Mouse (Mus musculus): ENCODE measurements around the gene Vmn2r54. TPM values are rescaled to one million over a fixed set of nuclear protein-coding genes. Genes with fewer than 3 reads are reported as not detected.
"Not testable (repeated sequence)": the region's sequence is repeated elsewhere in the genome, so short reads cannot be mapped to it uniquely, and the experiment has no call there.

The Vmn2r54 gene
- total RNA-seq (2014; fragmentation: Nextera tagmentation) (not detected in 2 replicates), total RNA-seq (2017) (not detected in 2 replicates)

GRCm38 (mm10) chr7:12640219-12640618, at the start of gene Vmn2r54:
Gene Vmn2r54, minus strand, starts transcription at chr7:12640319.
- not testable (repeated sequence) for ATAC-seq (replicated peaks; ENCODE audit: low FRiP score, low TSS enrichment, poor library complexity, severe bottlenecking)

GRCm38 (mm10) chr7:12684903-12685302, 44.8 kb upstream of the Vmn2r54 start, which contains the start of gene Vmn2r55:
Gene Vmn2r55, minus strand, starts transcription at chr7:12685003.
- not testable (repeated sequence) for ATAC-seq (replicated peaks; ENCODE audit: low FRiP score, low TSS enrichment, poor library complexity, severe bottlenecking)

GRCm38 (mm10) chr7:12608688-12609087, 31.4 kb downstream of the Vmn2r54 start, which contains the start of gene Vmn2r53:
Gene Vmn2r53, minus strand, starts transcription at chr7:12608788.
- no peak for ATAC-seq (replicated peaks; ENCODE audit: low FRiP score, low TSS enrichment, poor library complexity, severe bottlenecking)

Other genes with a start within 250 kb of the Vmn2r54 start
- 2.9 and 3.6 TPM in 2 replicates for gene Zfp551, start 217.6 kb downstream of the Vmn2r54 start, total RNA-seq (2014; fragmentation: Nextera tagmentation)
- gene Zfp551, start 217.6 kb downstream of the Vmn2r54 start, total RNA-seq (2017) = 2.8 and 3.4 TPM in 2 replicates
- 4.5 and 4.7 TPM in 2 replicates for gene Zfp606, start 162.0 kb downstream of the Vmn2r54 start, total RNA-seq (2014; fragmentation: Nextera tagmentation)
- gene Zfp606, start 162.0 kb downstream of the Vmn2r54 start, total RNA-seq (2017) = 8.9 and 10.1 TPM in 2 replicates
- gene 2900092C05Rik, start 127.8 kb downstream of the Vmn2r54 start, total RNA-seq (2014; fragmentation: Nextera tagmentation) = not detected in 2 replicates
- not detected in 2 replicates for gene 2900092C05Rik, start 127.8 kb downstream of the Vmn2r54 start, total RNA-seq (2017)
- 0.02 TPM in 1 of 2 replicates, not detected in the other for gene Vmn2r53, start 31.5 kb downstream of the Vmn2r54 start, total RNA-seq (2014; fragmentation: Nextera tagmentation)
- gene Vmn2r53, start 31.5 kb downstream of the Vmn2r54 start, total RNA-seq (2017) = not detected in 2 replicates
- gene Vmn2r55, start 44.7 kb upstream of the Vmn2r54 start, total RNA-seq (2014; fragmentation: Nextera tagmentation) = not detected in 2 replicates
- not detected in 2 replicates for gene Vmn2r55, start 44.7 kb upstream of the Vmn2r54 start, total RNA-seq (2017)
- gene Vmn2r56, start 94.7 kb upstream of the Vmn2r54 start, total RNA-seq (2014; fragmentation: Nextera tagmentation) = not detected in 2 replicates
- not detected in 2 replicates for gene Vmn2r56, start 94.7 kb upstream of the Vmn2r54 start, total RNA-seq (2017)
- 0.94 and 3.2 TPM in 2 replicates for gene Zscan18, start 163.3 kb upstream of the Vmn2r54 start, total RNA-seq (2014; fragmentation: Nextera tagmentation)
- 1.9 and 5.8 TPM in 2 replicates for gene Zscan18, start 163.3 kb upstream of the Vmn2r54 start, total RNA-seq (2017)
- 12.3 and 14.0 TPM in 2 replicates for gene Zfp329, start 178.5 kb upstream of the Vmn2r54 start, total RNA-seq (2014; fragmentation: Nextera tagmentation)
- 7.8 TPM in 2 replicates for gene Zfp329, start 178.5 kb upstream of the Vmn2r54 start, total RNA-seq (2017)
- gene Zfp110, start 194.4 kb upstream of the Vmn2r54 start, total RNA-seq (2014; fragmentation: Nextera tagmentation) = 26.7 and 30.6 TPM in 2 replicates
- 38.0 and 38.1 TPM in 2 replicates for gene Zfp110, start 194.4 kb upstream of the Vmn2r54 start, total RNA-seq (2017)
- gene Zfp128, start 240.9 kb upstream of the Vmn2r54 start, total RNA-seq (2014; fragmentation: Nextera tagmentation) = 3.2 and 6.2 TPM in 2 replicates
- 3.3 and 4.0 TPM in 2 replicates for gene Zfp128, start 240.9 kb upstream of the Vmn2r54 start, total RNA-seq (2017)

All from megakaryocyte-erythroid progenitor cell, adult 5-6 weeks (primary cell).